Mouse (Mus musculus): ENCODE results near the gene Zfp53.
A peak's percentile ranks its signal among the peaks of the same experiment; 100 is the strongest.
"Not testable (repeated sequence)": the region's sequence is repeated elsewhere in the genome, so short reads cannot be mapped to it uniquely, and the experiment has no call there.

Zfp53 gene

GRCm38 (mm10) chr17:21488760-21489499 is at the start of gene Zfp53:
TSS of gene Zfp53 (plus strand) at chr17:21488998.
- DNase-seq (ENCODE audit: low spot score) = peak; percentile 87

- DNase-seq (ENCODE audit: low spot score) = peak; percentile 82
Measured at GRCm38 (mm10) chr17:21449669-21450068, 39.1 kb upstream of the Zfp53 start.

- peak; percentile 97 for DNase-seq (ENCODE audit: low spot score)
Measured at GRCm38 (mm10) chr17:21450138-21450704, 38.6 kb upstream of the Zfp53 start, which contains the start of gene Zfp51. TSS of gene Zfp51 (plus strand) at chr17:21450374.

GRCm38 (mm10) chr17:21463550-21463949 is 25.2 kb upstream of the Zfp53 start:
- peak; percentile 77 for DNase-seq (ENCODE audit: low spot score)

- no peak for DNase-seq (ENCODE audit: low spot score)
Measured at GRCm38 (mm10) chr17:21472032-21472652, 16.7 kb upstream of the Zfp53 start.

- no peak for DNase-seq (ENCODE audit: low spot score)
Measured at GRCm38 (mm10) chr17:21472653-21473307, 16.0 kb upstream of the Zfp53 start.

- peak; percentile 66 for DNase-seq (ENCODE audit: low spot score)
Measured at GRCm38 (mm10) chr17:21473362-21474190, 15.2 kb upstream of the Zfp53 start.

- peak; percentile 78 for DNase-seq (ENCODE audit: low spot score)
Measured at GRCm38 (mm10) chr17:21474729-21475128, 14.1 kb upstream of the Zfp53 start.

- DNase-seq (ENCODE audit: low spot score) = not testable (repeated sequence)
Measured at GRCm38 (mm10) chr17:21475290-21475689, 13.5 kb upstream of the Zfp53 start.

- not testable (repeated sequence) for DNase-seq (ENCODE audit: low spot score)
Measured at GRCm38 (mm10) chr17:21476351-21476750, 12.4 kb upstream of the Zfp53 start.

- DNase-seq (ENCODE audit: low spot score) = not testable (repeated sequence)
Measured at GRCm38 (mm10) chr17:21478103-21478777, 10.6 kb upstream of the Zfp53 start.

- DNase-seq (ENCODE audit: low spot score) = no peak
Measured at GRCm38 (mm10) chr17:21489500-21490001, 753 bp downstream of the Zfp53 start.

GRCm38 (mm10) chr17:21501365-21501764 is 12.6 kb downstream of the Zfp53 start:
- DNase-seq (ENCODE audit: low spot score) = no peak

- DNase-seq (ENCODE audit: low spot score) = peak; percentile 9
Measured at GRCm38 (mm10) chr17:21504524-21504923, 15.7 kb downstream of the Zfp53 start.

- DNase-seq (ENCODE audit: low spot score) = no peak
Measured at GRCm38 (mm10) chr17:21506258-21506657, 17.5 kb downstream of the Zfp53 start.

- DNase-seq (ENCODE audit: low spot score) = no peak
Measured at GRCm38 (mm10) chr17:21509756-21510155, 21.0 kb downstream of the Zfp53 start.

GRCm38 (mm10) chr17:21515403-21516105 is 26.8 kb downstream of the Zfp53 start:
- DNase-seq (ENCODE audit: low spot score) = peak; percentile 72

GRCm38 (mm10) chr17:21516201-21517129 is 27.7 kb downstream of the Zfp53 start:
- DNase-seq (ENCODE audit: low spot score) = peak; percentile 48

GRCm38 (mm10) chr17:21517130-21517671 is 28.4 kb downstream of the Zfp53 start:
- no peak for DNase-seq (ENCODE audit: low spot score)
